Mouse (Mus musculus) liver, embryonic 14.5 days (tissue): ENCODE measurements around the gene Cd96.

ENCODE experiments used
- CTCF ChIP-seq: IDR thresholded peaks from 2 replicates; pipeline ENCODE4 v1.5.1; 2016; ENCODE audit warnings: antibody characterized with exemption, low read depth, control low read depth
- EP300 ChIP-seq: IDR thresholded peaks from 2 replicates; pipeline ENCODE4 v1.6.1; 2016; ENCODE audit warnings: antibody characterized with exemption, low read depth

GRCm38 (mm10) chr16:46121420-46121819 lies 1.4 kb upstream of the Cd96 start:
- TF ChIP-seq CTCF = peak; percentile 35; the same call in 1 of the 2 replicates
- TF ChIP-seq EP300 = no peak
